Mouse (Mus musculus) fat pad, adult 2 months (tissue): ENCODE measurements around the gene Itln1.
"Not testable (repeated sequence)": the region's sequence is repeated elsewhere in the genome, so short reads cannot be mapped to it uniquely, and the experiment has no call there.

Experiments
- DNase-seq: peaks from one replicate; pipeline ENCODE4 v3.0.0-alpha.2; 2011; ENCODE audit warnings: low read depth, low spot score; ENCODE audit errors: extremely low read depth

The Itln1 gene

GRCm38 (mm10) chr1:171515039-171515438 is 20.1 kb downstream of the Itln1 start:
- no peak for DNase-seq

DNA sequence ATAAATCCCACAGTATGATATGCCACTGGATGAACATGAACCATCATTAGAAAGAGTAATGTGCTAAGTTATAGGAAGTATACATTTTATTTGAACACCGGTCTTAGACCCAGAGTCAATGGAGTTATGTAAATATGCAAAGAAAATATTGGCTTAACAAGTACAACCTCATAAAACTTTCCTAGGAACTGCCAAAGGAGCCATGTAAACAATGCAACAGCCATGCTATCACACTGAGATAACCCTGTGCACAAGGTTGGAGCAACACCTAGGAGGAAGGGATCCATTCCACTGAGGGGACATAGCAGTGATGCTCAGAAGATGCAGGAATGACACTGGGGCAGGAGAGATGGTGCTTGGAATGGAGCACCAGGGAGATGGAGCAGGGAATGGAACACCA is 21.3 kb downstream of the Itln1 start:
- DNase-seq = no peak

GRCm38 (mm10) chr1:171513234-171513633 is 21.9 kb downstream of the Itln1 start:
- no peak for DNase-seq

GRCm38 (mm10) chr1:171504586-171504985 is 30.5 kb downstream of the Itln1 start:
- DNase-seq = no peak

GRCm38 (mm10) chr1:171503592-171504291 is 31.4 kb downstream of the Itln1 start:
- no peak for DNase-seq

- peak; percentile 56 for DNase-seq
Observed at GRCm38 (mm10) chr1:171503250-171503591, 31.9 kb downstream of the Itln1 start, which contains the start of gene Alyref2. Gene Alyref2, plus strand, starts transcription at chr1:171503478.

DNA sequence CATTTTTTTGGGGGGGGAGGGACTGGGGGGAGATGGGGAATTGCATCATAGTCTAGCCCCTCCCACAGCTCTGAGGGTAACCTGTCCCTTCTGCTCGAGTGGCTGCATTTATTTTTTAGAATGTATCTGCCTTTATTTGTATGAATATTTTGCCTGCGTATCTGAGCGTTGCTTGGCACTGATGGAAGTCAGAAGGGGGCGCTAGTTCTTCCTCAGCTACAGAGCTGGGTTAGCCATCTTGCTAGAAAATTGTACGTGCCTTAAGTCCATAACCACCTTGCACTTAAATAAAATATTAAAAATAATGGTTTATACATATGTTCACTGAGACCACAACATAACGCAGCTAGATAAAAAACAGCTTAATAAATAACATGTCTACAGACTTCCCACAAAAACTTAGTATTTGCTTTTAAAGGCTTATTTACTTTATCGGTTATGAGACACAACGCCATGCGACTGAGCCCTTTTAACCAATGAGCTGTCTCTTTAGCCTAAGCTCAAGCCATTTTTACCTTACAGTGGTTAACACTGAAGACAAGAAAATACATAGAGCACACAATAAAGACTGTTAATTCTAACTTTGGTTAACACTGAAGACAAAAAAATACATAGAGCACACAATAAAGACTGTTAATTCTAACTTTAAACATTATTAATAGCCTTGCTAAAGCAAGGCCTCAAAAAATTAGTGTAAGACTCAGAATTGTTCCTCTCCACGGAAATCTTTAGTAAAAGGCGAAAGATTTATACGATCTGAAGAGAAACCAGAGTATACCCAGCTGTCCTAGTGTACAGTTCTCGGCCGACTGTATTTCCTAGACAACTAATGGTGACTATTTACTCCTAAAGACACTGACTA is 32.5 kb downstream of the Itln1 start:
- no peak for DNase-seq

GRCm38 (mm10) chr1:171501636-171502080 is 33.4 kb downstream of the Itln1 start:
- no peak for DNase-seq

GRCm38 (mm10) chr1:171501016-171501610 is 34.0 kb downstream of the Itln1 start:
- DNase-seq = no peak

- DNase-seq = no peak
Observed at GRCm38 (mm10) chr1:171499856-171500255, 35.2 kb downstream of the Itln1 start.

DNA sequence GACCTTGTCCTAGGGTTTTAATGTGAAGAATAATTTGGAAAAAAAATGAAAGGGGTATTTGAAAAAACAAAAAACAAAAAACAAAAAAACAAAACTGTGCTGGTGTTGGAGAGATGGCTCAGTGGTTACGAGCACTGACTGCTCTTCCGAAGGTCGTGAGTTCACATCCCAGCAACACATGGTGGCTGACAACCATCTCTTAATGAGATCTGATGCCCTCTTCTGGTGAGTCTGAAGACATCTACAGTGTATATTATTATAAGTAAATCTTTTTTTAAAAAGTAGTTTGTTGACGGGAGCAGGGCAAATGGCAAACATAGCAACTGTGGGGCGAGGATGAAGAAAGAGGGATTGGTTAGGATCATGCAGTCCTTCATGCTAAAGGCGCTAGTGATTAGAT is 39.7 kb downstream of the Itln1 start:
- no peak for DNase-seq

GRCm38 (mm10) chr1:171494241-171494640 is 40.9 kb downstream of the Itln1 start:
- DNase-seq = no peak

DNA sequence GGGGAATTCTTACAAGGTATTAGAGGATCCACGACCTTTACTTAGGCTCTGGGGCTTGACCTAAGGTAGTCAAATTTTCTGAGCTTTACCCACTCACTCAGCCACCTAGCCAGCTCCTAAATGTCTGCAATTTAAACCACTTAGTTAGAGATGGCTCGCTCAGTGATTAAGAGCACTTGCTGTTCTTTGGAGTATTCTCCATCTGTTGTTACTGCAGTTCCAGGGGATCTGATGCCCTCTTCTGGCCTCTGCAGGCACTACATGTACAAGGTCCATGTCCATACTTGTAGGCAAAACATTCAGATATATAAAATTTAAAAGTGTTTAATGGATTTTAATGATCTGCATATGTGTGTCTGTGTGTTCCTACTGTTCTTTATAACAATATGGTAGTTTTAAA is 56.1 kb downstream of the Itln1 start:
- DNase-seq = no peak

DNA sequence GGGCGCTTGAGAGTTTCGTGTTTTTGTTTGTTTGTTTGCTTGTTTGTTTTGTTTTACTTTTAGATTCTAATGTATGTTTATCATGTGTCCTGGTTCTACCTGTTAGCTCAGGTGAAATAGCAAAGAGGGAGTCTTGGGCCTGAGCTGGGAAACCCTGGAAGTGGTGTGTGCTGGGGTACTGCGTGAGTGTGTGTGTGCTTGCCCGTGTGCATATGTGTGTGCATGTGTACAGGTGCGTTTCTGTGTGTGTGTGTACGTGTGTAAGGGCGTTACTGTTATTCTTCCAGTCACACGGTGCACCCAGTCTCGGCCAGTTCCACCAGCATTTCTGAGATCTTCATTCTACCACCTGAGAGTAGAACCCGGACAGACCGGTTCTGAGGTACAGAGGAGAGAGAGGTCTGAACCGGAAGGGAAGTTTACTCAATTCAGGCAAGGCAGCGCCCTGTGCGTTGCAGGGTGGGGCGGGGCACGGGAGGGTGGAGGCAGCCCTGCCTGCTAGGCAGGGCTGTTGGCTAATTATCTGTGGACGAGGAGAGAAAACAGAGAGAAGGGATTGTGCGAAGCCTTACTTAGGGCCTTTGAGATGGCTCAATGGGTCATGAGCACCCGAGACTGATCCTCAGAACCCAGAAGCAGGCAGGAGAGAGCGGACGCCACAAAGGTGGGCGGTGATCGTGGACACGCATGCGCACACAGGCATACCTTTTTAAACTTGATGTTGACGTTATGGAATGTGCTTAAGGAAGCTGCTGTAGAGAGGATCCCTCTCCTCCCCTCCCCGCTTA is 57.1 kb downstream of the Itln1 start:
- DNase-seq = peak; percentile 75

- no peak for DNase-seq
Observed at GRCm38 (mm10) chr1:171477123-171477522, 58.0 kb downstream of the Itln1 start.

DNA sequence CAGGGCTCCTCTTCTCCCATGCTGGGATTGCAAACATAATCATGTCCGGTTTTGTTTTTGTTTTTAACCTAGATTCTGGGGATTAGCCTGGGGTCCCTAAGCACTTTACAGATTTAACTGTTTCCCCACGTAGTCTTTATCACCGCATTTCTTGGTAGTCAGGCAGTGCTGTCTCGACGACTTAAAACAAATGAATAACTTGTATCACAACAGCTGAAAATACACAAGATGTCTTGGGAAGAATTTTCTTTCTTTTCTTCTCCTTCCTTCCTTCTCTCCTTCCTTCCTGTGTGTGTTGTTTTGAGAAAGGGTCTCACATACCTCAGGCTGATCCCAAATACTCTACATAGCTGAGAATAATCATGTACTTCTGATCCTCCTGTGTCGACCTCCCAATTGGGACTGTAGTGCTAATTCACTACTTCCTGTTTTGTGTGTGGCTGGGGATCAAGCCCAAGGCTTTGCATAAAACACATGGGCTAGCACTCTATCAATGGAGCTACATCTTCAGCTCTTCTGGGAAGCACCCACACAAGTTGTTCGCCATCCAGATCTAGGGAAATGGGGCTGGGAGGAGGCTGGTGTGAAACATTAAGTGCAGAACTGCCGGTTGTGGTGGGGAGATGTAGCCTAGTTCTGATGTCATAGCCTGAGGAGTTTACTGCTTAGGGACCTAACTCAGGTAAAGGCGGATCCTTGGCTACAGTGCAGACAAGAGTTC is 61.0 kb downstream of the Itln1 start:
- no peak for DNase-seq

DNA sequence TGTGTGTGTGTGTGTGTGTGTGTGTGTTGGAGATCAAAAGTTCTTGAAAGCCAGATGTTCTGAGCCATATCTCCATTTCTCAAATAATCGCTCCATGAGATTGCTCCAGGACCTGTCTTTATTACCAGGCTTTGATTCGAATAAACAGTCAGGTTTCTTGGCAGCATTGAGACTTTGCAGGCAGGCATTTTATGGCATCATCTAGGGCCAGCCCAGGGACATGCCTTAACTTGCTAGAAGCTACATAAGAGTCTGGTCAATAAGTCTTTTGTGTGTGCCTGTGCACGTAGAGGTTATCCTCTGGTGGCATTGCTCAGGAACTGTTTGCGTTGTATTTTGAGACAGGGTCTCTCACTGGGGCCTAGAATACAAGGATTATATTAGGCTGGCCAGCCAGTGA is 61.6 kb downstream of the Itln1 start:
- peak; percentile 91 for DNase-seq

GRCm38 (mm10) chr1:171471941-171472340 is 63.2 kb downstream of the Itln1 start:
- DNase-seq = not testable (repeated sequence)

DNA sequence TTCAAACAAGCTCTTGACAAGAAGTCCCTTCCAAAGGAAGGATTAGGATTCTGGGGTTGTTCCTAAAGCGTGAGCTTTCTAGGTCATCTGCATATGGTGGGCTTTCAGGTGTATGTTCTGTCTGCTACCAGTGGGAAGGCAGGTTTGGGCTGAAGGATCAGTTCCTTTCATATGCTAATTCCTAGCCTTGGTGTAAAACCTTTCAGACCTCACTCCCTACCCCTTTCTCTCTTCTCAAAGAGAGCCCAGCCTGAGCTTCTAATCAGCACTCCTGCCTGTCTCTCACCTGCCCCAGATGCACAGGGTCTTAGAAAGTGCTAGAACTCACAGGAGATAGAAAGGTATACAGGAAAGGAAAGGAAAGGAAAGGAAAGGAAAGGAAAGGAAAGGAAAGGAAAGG is 63.6 kb downstream of the Itln1 start:
- no peak for DNase-seq

DNA sequence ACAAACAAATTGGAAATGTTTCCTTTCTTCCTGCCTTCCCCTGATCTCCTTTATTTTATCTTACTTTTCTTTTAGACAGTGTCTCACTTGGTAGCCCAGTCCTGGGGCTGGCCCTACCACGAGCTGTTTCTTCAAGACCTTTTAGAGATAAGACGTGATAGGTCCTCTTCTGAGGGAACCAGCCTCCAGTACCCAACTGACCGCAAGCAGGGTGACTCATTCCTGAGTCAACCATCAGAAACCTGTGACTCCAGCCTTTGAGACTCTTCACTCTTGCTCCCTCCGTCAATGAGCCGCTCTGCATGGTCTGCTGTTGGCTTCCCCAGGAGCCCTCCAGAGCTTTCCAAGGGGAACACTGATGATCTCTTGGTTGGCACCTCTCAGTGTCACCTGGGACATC is 64.2 kb downstream of the Itln1 start:
- DNase-seq = no peak
